Mouse (Mus musculus) megakaryocyte, embryonic 14.5 days (primary cell): ENCODE measurements around the gene Dnhd1.

ENCODE experiments used
- FLI1 ChIP-seq: IDR thresholded peaks from 2 replicates; pipeline ENCODE4 v1.6.1; 2012; ENCODE audit warnings: low read length, inconsistent platforms, mixed read lengths
- GATA1 ChIP-seq: IDR thresholded peaks from 3 replicates; pipeline ENCODE4 v1.6.1; 2012; ENCODE audit warnings: mixed read lengths, low read length, inconsistent platforms, borderline replicate concordance

GRCm38 (mm10) chr7:105602860-105603623 lies 47.6 kb upstream of the Dnhd1 start:
- no peak for TF ChIP-seq GATA1
- no peak for TF ChIP-seq FLI1
